Mouse (Mus musculus) liver, embryonic 14.5 days (tissue): ENCODE measurements at regions not wholly inside any gene's neighbourhood (a gene's known extent, or its start where the extent isn't known, plus 50 kb on each side); places are given as distances from the start of the nearest gene placed in this dataset.

Source experiments
- CTCF ChIP-seq: IDR thresholded peaks from 2 replicates; pipeline ENCODE4 v1.5.1; 2016; ENCODE audit warnings: antibody characterized with exemption, low read depth, control low read depth
- EP300 ChIP-seq: IDR thresholded peaks from 2 replicates; pipeline ENCODE4 v1.6.1; 2016; ENCODE audit warnings: antibody characterized with exemption, low read depth

GRCm38 (mm10) chr8:88951829-88952155, 92.2 kb downstream of the Sall1 start:
- no peak for TF ChIP-seq CTCF
- no peak for TF ChIP-seq EP300
